Mouse (Mus musculus) limb, embryonic 14.5 days (tissue): ENCODE measurements around the gene Fbxl5. TPM values are rescaled to one million over a fixed set of nuclear protein-coding genes. Genes with fewer than 3 reads are reported as not detected.
A peak's percentile ranks its signal among the peaks of the same experiment; 100 is the strongest.

Source experiments
- ATAC-seq: fragments of 200-750 bp; cut with Nextera tagmentation; 2 replicates; pipeline ENCODE4 v1.8.0; 2017; ENCODE audit warnings: low read depth, moderate number of reproducible peaks, moderate TSS enrichment; ENCODE audit not compliant: low FRiP score
- DNase-seq: peaks from one replicate; pipeline ENCODE4 v3.0.0-alpha.2; 2015; ENCODE audit warnings: low spot score
- H3K27ac ChIP-seq: fragments of 300-500 bp; sonication (generic); replicated peaks from 2 replicates; pipeline ENCODE4 v1.5.1; 2014; ENCODE audit warnings: low read depth, mild to moderate bottlenecking, low read length, moderate library complexity, mixed read lengths
- H3K27me3 ChIP-seq: fragments of 300-500 bp; sonication (generic); 2 replicates; pipeline ENCODE4 v1.6.1; 2014; ENCODE audit warnings: low read length, mixed read lengths; ENCODE audit not compliant: control insufficient read depth, insufficient read depth
- H3K36me3 ChIP-seq: fragments of 300-500 bp; sonication (generic); 2 replicates; pipeline ENCODE4 v1.6.1; 2014; ENCODE audit warnings: mild to moderate bottlenecking, low read length, moderate library complexity, mixed read lengths; ENCODE audit not compliant: control insufficient read depth, insufficient read depth
- H3K4me1 ChIP-seq: fragments of 300-500 bp; sonication (generic); 2 replicates; pipeline ENCODE4 v1.6.1; 2014; ENCODE audit warnings: antibody characterized with exemption, low read length, mixed read lengths; ENCODE audit not compliant: control insufficient read depth, insufficient read depth
- H3K4me2 ChIP-seq: fragments of 300-500 bp; sonication (generic); replicated peaks from 2 replicates; pipeline ENCODE4 v1.6.1; 2014; ENCODE audit warnings: low read depth, mild to moderate bottlenecking, low read length, moderate library complexity; ENCODE audit not compliant: severe bottlenecking
- H3K4me3 ChIP-seq: fragments of 300-500 bp; sonication (generic); replicated peaks from 2 replicates; pipeline ENCODE4 v1.5.1; 2014; ENCODE audit warnings: low read length
- H3K9ac ChIP-seq: fragments of 300-500 bp; sonication (generic); 2 replicates; pipeline ENCODE4 v1.6.1; 2014; ENCODE audit warnings: mild to moderate bottlenecking, low read depth, low read length, moderate library complexity; ENCODE audit not compliant: severe bottlenecking
- H3K9me3 ChIP-seq: fragments of 300-500 bp; sonication (generic); 2 replicates; pipeline ENCODE4 v1.6.1; 2016; ENCODE audit warnings: low read length; ENCODE audit not compliant: control insufficient read depth
- POLR2A ChIP-seq: fragments of 200-500 bp; IDR thresholded peaks from 2 replicates; pipeline ENCODE4 v1.8.0; 2012; ENCODE audit warnings: inconsistent platforms, mild to moderate bottlenecking, moderate library complexity, borderline replicate concordance; ENCODE audit not compliant: insufficient read depth, insufficient read length; ENCODE audit errors: extremely low read depth
- WGBS: fragments of 180-500 bp; shearing (Covaris S2); extraction: QIAGEN DNeasy Blood & Tissue Kit; methylation state at CpG from one replicate; pipeline ENCODE4 v1.1.7; 2014; 5-methylcytosine and 5-hydroxymethylcytosine counted together
- polyA plus RNA-seq, 2 experiments: library from polyadenylated mRNA; depleted of rRNA in 1 of 2; stranded (reverse) in 1 of 2; unstranded in 1 of 2; fragments of >200 nt; fragmentation: Nextera tagmentation in 1 of 2; extraction: Ambion mirVana in 1 of 2; gene quantifications; 2 replicates each; pipeline versions ENCODE4 v1.2.1 to v1.2.3; 2012 to 2014

Gene Fbxl5
- polyA plus RNA-seq, 2 experiments, result 39.5 to 58.7 TPM

DNA sequence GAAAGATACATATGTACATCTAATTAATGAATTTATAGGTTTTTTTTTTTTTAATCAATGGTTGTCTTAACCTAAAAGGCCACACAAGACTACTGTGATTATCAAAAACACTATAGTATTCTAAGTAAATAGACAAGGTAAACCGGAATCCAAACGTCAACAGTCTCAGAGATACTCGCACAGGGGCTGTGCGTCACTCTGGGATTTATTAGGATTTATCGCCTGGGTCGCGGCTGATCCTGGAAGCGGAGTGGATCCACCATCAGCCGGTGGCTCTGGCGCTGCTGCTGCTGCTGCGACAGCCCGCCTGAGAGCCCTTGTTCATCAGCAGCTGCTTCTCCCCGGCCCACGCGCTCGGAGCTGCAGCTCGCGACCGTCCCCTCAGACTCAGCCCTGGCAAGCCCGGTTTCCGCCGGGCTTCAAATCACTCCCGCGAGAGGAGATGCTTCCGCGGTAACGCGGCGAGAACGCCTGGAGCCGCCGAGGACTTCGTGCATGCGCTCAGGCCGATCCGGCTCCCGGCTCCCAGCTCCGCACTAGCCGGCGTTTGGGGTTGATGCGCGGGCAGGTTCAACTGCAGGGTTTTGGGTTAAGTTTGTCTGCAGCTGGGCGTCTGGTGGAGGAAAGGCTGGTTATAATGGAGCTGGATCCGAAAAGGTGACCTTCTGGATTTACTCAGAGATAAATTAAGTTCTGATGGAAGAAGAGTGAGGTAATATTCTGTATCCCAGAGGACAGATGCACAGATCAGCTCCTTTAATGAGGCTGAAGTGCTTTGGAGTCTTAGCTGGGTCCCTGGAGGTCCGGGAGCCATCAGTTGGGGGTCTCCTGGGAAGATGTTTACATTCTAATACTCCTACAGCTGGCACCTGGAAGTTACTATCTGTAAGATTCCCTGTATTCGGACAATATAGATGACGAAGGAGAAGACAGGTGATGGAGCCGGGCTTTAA, 13.4 kb downstream of the Fbxl5 start:
- peak; percentile 92 for ATAC-seq
- peak; percentile 79 for DNase-seq
- Histone ChIP-seq H3K9ac (peak overlapping the region; percentile 78), H3K9me3 (no peaks in the 10 kb centered on the region), H3K4me1 (peaks cover 5% of the 10 kb centered on the region), H3K4me3 (peak overlapping the region; percentile 48), H3K27me3 (no peaks in the 10 kb centered on the region), H3K4me2 (peak overlapping the region; percentile 83), H3K27ac (0 out of 2 replicates have a peak overlapping the region, but pooled peaks have one; percentile 8), H3K36me3 (no peaks in the 10 kb centered on the region)
- TF ChIP-seq POLR2A, result peak; percentile 49; the same call in 1 of the 2 replicates
- WGBS, result 4% methylated on average over 48 of the region's 48 CpGs

DNA sequence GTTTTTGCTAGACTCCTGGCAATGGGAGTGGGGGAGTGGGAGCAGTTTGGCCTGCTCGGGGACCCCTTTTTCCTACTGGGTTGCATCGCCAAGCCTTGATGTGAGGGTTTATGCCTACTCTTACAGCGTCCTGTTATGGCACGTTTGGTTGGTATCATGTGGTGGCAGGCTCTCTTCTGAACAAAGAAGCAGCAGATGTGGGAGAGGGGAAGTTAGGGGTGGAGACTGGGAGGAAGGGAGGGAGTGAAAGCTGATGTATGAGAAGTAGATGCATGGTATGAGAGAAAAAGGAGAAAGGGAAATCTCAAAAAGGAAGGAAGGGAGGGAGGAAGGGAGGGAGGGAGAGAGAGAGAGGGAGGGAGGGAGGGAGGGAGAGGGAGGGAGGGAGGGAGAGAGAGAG, 14.5 kb downstream of the Fbxl5 start:
- Histone ChIP-seq H3K4me3 (no peak overlapping the region), H3K36me3 (no peaks in the 10 kb centered on the region), H3K9ac (no peak overlapping the region), H3K27ac (no peak overlapping the region), H3K9me3 (no peaks in the 10 kb centered on the region), H3K4me1 (peaks cover 5% of the 10 kb centered on the region), H3K4me2 (no peak overlapping the region), H3K27me3 (no peaks in the 10 kb centered on the region)
- DNase-seq, result no peak
- 74% methylated on average over 4 of the region's 4 CpGs for WGBS
- ATAC-seq, result no peak
- TF ChIP-seq POLR2A, result no peak

DNA sequence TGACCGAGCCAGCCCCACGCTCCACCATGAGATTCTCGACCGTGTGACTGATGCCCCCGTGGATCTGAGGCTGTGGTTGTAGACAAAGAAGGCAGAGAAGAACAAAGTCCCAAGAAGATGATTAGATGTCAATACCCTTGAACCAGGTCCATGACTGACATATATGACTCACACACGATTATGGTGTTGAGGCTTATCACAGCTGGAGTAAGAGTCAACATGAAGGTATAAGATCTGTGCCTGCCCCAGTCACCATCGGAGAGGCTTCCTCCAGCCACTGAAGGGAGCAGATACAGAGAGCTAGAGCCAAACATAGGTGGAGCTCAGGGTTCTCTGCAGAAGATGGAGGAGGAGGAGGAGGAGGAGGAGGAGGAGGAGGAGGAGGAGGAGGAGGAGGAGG, 15.1 kb downstream of the Fbxl5 start:
- DNase-seq, result no peak
- H3K9ac ChIP-seq, result no peak overlapping the region
- H3K27ac ChIP-seq, result no peak overlapping the region
- H3K4me1 ChIP-seq, result peaks cover 5% of the 10 kb centered on the region
- no peaks in the 10 kb centered on the region for H3K36me3 ChIP-seq
- ATAC-seq, result no peak
- no peaks in the 10 kb centered on the region for H3K9me3 ChIP-seq
- no peak overlapping the region for H3K4me2 ChIP-seq
- no peak for TF ChIP-seq POLR2A
- H3K27me3 ChIP-seq, result no peaks in the 10 kb centered on the region
- no peak overlapping the region for H3K4me3 ChIP-seq
- WGBS, result 96% methylated on average over 7 of the region's 7 CpGs

DNA sequence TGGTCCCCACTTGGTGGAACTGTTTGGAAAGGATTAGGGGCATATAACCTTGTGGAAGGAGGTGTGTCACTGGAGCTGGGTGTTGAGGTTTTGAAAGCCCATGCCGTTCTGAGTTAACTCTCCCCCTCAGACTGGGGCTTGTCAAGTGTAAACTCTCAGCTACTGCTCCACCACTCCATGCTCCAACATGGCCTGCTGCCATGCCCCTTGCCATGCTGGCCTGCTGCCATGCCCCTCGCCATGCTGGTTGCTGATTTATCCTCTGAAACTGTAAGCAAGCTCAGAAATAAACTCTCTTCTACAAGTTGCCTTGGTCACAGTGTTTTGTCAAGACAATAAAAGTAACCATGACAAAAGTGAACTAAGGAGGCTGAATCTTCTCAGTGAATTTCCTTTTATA, 16.0 kb downstream of the Fbxl5 start:
- no peak for TF ChIP-seq POLR2A
- WGBS, result 91% methylated on average over 2 of the region's 2 CpGs
- H3K4me2 ChIP-seq, result no peak overlapping the region
- no peak overlapping the region for H3K4me3 ChIP-seq
- no peaks in the 10 kb centered on the region for H3K9me3 ChIP-seq
- H3K36me3 ChIP-seq, result no peaks in the 10 kb centered on the region
- H3K4me1 ChIP-seq, result peaks cover 5% of the 10 kb centered on the region
- DNase-seq, result no peak
- ATAC-seq, result no peak
- no peak overlapping the region for H3K9ac ChIP-seq
- no peak overlapping the region for H3K27ac ChIP-seq
- no peaks in the 10 kb centered on the region for H3K27me3 ChIP-seq

DNA sequence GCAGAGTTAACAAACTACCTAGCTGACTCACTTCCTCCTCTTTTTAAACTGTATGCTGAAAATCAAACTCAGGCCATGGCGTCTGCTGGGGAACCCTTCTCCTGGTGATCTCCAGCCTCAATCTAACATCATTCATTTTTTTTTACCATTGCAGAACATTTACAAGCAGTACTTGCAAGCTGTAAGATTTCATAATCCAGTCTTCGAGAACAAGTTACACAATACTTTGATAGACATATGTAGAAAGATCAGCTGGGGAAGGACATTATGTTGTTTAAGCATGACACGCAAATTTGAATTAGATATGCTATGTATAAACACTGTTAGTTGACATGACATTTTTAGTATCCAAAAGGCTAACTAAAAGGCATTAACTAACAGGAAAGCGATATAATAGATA, 19.6 kb downstream of the Fbxl5 start:
- ATAC-seq (no peak), DNase-seq (no peak)
- no peaks in the 10 kb centered on the region for H3K9me3 ChIP-seq
- no peak overlapping the region for H3K27ac ChIP-seq
- WGBS, result 79% methylated on average over 4 of the region's 4 CpGs
- no peak overlapping the region for H3K9ac ChIP-seq
- no peaks in the 10 kb centered on the region for H3K36me3 ChIP-seq
- no peak overlapping the region for H3K4me2 ChIP-seq
- H3K4me1 ChIP-seq, result no peaks in the 10 kb centered on the region
- no peak for TF ChIP-seq POLR2A
- no peaks in the 10 kb centered on the region for H3K27me3 ChIP-seq
- H3K4me3 ChIP-seq, result no peak overlapping the region
